Mouse (Mus musculus) embryonic stem cell, embryonic (primary cell): ENCODE measurements at regions not wholly inside any gene's neighbourhood (a gene's known extent, or its start where the extent isn't known, plus 50 kb on each side); places are given as distances from the start of the nearest gene placed in this dataset.

Source experiments
- CTCF ChIA-PET, 4 experiments: fragments of 300-600 bp in 2 of 4; fragments of 350-600 bp in 2 of 4; sonication (Branson Sonifier 250); formaldehyde crosslinking; loops; one replicate each; lab custom pipeline; 2022; ENCODE audit warnings: inconsistent platforms in 2 of 4; lab: Charles Lee
- POLR2A ChIA-PET, 4 experiments: fragments of 300-600 bp in 2 of 4; fragments of 350-600 bp in 2 of 4; sonication (Branson Sonifier 250); formaldehyde crosslinking; loops; one replicate each; lab custom pipeline; 2022; ENCODE audit warnings: antibody characterized with exemption in 4 of 4, inconsistent platforms in 1 of 4; lab: Charles Lee

- POLR2A ChIA-PET, result no interaction called here
- CTCF ChIA-PET, result no interaction called here
These were observed 71.7 kb upstream of the Fam174a start for GRCm38 (mm10) chr1:95241671-95242150.
